Mouse (Mus musculus): ENCODE measurements around the gene Itih5. TPM values are rescaled to one million over a fixed set of nuclear protein-coding genes. Genes with fewer than 3 reads are reported as not detected.

Gene Itih5
- total RNA-seq, 2 experiments from 2014 or later: 7.8 TPM

- no peak for DNase-seq
- intact Hi-C loops (cut with DNase I): no loop called here
These were observed 103.6 kb downstream of the Itih5 start for GRCm38 (mm10) chr2:10256949-10257348.

- no peak for DNase-seq
- intact Hi-C loops (cut with DNase I): no loop called here
These were observed 104.9 kb downstream of the Itih5 start for GRCm38 (mm10) chr2:10258312-10258711.

GRCm38 (mm10) chr2:10260109-10260508 is 106.7 kb downstream of the Itih5 start:
- intact Hi-C loops (cut with DNase I): no loop called here
- DNase-seq: no peak

GRCm38 (mm10) chr2:10261337-10261736 is 108.0 kb downstream of the Itih5 start:
- intact Hi-C loops (cut with DNase I): no loop called here
- no peak for DNase-seq

- intact Hi-C loops (cut with DNase I): no loop called here
- DNase-seq: no peak
These were observed 109.4 kb downstream of the Itih5 start for GRCm38 (mm10) chr2:10262722-10263121.

- DNase-seq: no peak
- intact Hi-C loops (cut with DNase I): no loop called here
These were observed 110.6 kb downstream of the Itih5 start for GRCm38 (mm10) chr2:10263909-10264489.

GRCm38 (mm10) chr2:10265881-10266280 is 112.5 kb downstream of the Itih5 start:
- intact Hi-C loops (cut with DNase I): no loop called here
- DNase-seq: no peak

- intact Hi-C loops (cut with DNase I): no loop called here
- no peak for DNase-seq
These were observed 119.3 kb downstream of the Itih5 start for GRCm38 (mm10) chr2:10272604-10273115.

GRCm38 (mm10) chr2:10273541-10274050 is 120.2 kb downstream of the Itih5 start:
- DNase-seq: no peak
- intact Hi-C loops (cut with DNase I): no loop called here

- peak; percentile 35 for DNase-seq
- intact Hi-C loops (cut with DNase I): no loop called here
These were observed 122.8 kb downstream of the Itih5 start for GRCm38 (mm10) chr2:10276194-10276593.

- DNase-seq: no peak
- intact Hi-C loops (cut with DNase I): loop anchor here (10.0 kb wide), 1 partner anchor 1609 kb away; no protein-coding TSS in a partner anchor
These were observed 130.3 kb downstream of the Itih5 start for GRCm38 (mm10) chr2:10283686-10284085.

- DNase-seq: peak; percentile 44
- intact Hi-C loops (cut with DNase I): loop anchor here (10.0 kb wide), 1 partner anchor 1610 kb away; no protein-coding TSS in a partner anchor
These were observed 131.4 kb downstream of the Itih5 start for GRCm38 (mm10) chr2:10284636-10285270.

- DNase-seq: no peak
- intact Hi-C loops (cut with DNase I): loop anchor here (10.0 kb wide), 1 partner anchor 1611 kb away; no protein-coding TSS in a partner anchor
These were observed 132.6 kb downstream of the Itih5 start for GRCm38 (mm10) chr2:10285975-10286374.

GRCm38 (mm10) chr2:10288142-10288831 is 134.9 kb downstream of the Itih5 start:
- intact Hi-C loops (cut with DNase I): loop anchor here (2.0 to 10.0 kb wide), 2 partner anchors 187 to 1613 kb away; no protein-coding TSS in a partner anchor

GRCm38 (mm10) chr2:10288881-10289280 is 135.5 kb downstream of the Itih5 start:
- DNase-seq: no peak
- intact Hi-C loops (cut with DNase I): loop anchor here (2.0 to 10.0 kb wide), 2 partner anchors 188 to 1614 kb away; no protein-coding TSS in a partner anchor

More at GRCm38 (mm10) chr2:10288142-10288831, 134.9 kb downstream of the Itih5 start:
- peak; percentile 56 for DNase-seq

GRCm38 (mm10) chr2:10290115-10290514 is 136.7 kb downstream of the Itih5 start:
- intact Hi-C loops (cut with DNase I): no loop called here
- peak; percentile 18 for DNase-seq

GRCm38 (mm10) chr2:10293556-10294206 is 140.3 kb downstream of the Itih5 start:
- intact Hi-C loops (cut with DNase I): no loop called here
- DNase-seq: peak; percentile 55

GRCm38 (mm10) chr2:10295908-10296307 is 142.5 kb downstream of the Itih5 start:
- intact Hi-C loops (cut with DNase I): no loop called here
- DNase-seq: no peak

- intact Hi-C loops (cut with DNase I): no loop called here
- DNase-seq: peak; percentile 30
These were observed 146.9 kb downstream of the Itih5 start for GRCm38 (mm10) chr2:10300244-10300643.

- intact Hi-C loops (cut with DNase I): no loop called here
- peak; percentile 56 for DNase-seq
These were observed 147.4 kb downstream of the Itih5 start for GRCm38 (mm10) chr2:10300771-10301170.

- no peak for DNase-seq
- intact Hi-C loops (cut with DNase I): no loop called here
These were observed 148.0 kb downstream of the Itih5 start for GRCm38 (mm10) chr2:10301391-10301790.
